Mouse (Mus musculus) megakaryocyte progenitor cell, adult 5-6 weeks (primary cell): ENCODE measurements at regions not wholly inside any gene's neighbourhood (a gene's known extent, or its start where the extent isn't known, plus 50 kb on each side); places are given as distances from the start of the nearest gene placed in this dataset.

Source experiments
- ATAC-seq: replicated peaks from 2 replicates; pipeline ENCODE4 v1.8.0; 2016; ENCODE audit warnings: mild to moderate bottlenecking, moderate TSS enrichment, inconsistent platforms; ENCODE audit not compliant: poor library complexity

DNA sequence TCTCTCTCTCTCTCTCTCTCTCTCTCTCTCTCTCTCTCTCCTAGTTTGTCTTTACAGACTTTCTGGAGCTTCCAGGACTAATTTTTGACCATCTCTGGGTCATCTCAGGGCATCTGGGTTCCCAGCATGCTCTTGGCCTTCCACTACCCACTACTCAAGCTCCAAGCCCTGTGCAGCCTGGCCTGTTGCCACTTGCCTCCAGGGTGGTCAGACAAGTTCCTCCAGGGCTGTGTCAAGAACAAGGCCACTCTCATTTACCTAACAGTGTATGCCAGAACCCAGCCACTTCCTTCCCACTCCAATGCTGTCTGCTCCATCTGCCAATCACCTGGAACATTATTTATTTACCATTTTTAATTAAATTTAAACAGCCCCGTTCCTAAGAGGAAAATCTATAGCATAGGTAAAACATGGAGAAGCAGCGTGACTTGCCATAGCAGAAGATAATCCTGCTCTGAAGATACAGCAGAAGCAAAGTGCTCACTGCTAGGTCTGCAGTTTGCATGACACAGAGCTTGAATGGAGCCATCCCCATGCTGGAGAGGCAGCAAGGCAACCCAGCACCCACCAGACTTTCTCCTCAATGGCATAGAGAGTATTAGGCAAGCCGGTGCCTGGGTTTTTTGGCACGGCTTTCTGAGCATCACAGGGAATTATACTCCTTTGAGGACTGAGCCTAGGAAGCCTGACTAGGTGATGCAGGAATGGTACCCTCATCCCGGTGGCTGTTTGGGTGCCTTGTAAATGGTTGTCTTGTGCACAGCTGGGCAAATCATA is 54.0 kb downstream of the Foxi1 start:
- no peak for ATAC-seq

DNA sequence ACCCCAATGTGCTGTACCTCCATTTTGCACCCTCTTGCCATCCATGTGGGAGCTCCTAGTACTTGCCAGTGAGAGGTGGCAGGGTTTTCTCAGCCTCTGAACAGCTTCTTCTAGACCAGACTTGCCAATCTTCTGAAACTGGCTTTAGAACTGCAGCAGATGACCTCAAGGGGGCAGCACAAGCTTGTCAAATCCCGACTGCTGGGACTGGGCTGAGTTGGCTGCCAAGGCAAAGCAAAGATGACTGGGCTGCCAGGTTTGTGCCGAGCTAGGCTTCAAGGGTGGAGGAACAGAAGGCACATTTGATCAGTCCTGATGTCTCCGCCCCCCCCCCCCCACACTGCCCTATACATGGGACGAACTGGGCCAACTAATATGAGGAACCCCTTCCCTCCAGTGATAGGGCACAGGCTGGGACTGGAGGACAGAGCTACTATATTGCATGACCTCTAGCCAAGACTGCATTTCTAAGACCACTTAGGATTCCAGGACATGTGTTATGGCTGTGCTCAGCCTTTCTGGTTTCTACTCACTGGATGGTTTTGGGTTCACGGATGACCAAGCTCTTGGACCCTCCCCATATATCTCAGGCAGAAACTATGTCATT is 51.1 kb upstream of the 4930469K13Rik start:
- ATAC-seq = peak; percentile 87
